Mouse (Mus musculus) embryonic facial prominence, embryonic 15.5 days (tissue): Measurements from ENCODE around the gene Gm26566. TPM values are rescaled to one million over a fixed set of nuclear protein-coding genes. Genes with fewer than 3 reads are reported as not detected.

Source experiments
- ATAC-seq: fragments of 200-750 bp; cut with Nextera tagmentation; 2 replicates; pipeline ENCODE4 v1.8.0; 2017; ENCODE audit warnings: low read depth, moderate TSS enrichment; ENCODE audit not compliant: insufficient number of reproducible peaks, low FRiP score, low TSS enrichment
- H3K27ac ChIP-seq: fragments of 300-500 bp; sonication (generic); replicated peaks from 2 replicates; pipeline ENCODE4 v1.5.1; 2015; ENCODE audit warnings: mild to moderate bottlenecking, inconsistent platforms
- H3K27me3 ChIP-seq: fragments of 300-500 bp; sonication (generic); 2 replicates; pipeline ENCODE4 v1.6.1; 2015; ENCODE audit warnings: inconsistent platforms
- H3K36me3 ChIP-seq: fragments of 300-500 bp; sonication (generic); 2 replicates; pipeline ENCODE4 v1.6.1; 2015; ENCODE audit warnings: mild to moderate bottlenecking, inconsistent platforms
- H3K4me1 ChIP-seq: fragments of 300-500 bp; sonication (generic); 2 replicates; pipeline ENCODE4 v1.6.1; 2015; ENCODE audit warnings: inconsistent platforms
- H3K4me2 ChIP-seq: fragments of 300-500 bp; sonication (generic); replicated peaks from 2 replicates; pipeline ENCODE4 v1.6.1; 2015; ENCODE audit warnings: mild to moderate bottlenecking, inconsistent platforms
- H3K4me3 ChIP-seq: fragments of 300-500 bp; sonication (generic); replicated peaks from 2 replicates; pipeline ENCODE4 v1.5.1; 2015; ENCODE audit warnings: mild to moderate bottlenecking, inconsistent platforms
- H3K9ac ChIP-seq: fragments of 300-500 bp; sonication (generic); 2 replicates; pipeline ENCODE4 v1.6.1; 2015; ENCODE audit warnings: inconsistent platforms
- H3K9me3 ChIP-seq: fragments of 300-500 bp; sonication (generic); replicated peaks from 2 replicates; pipeline ENCODE4 v1.6.1; 2016; ENCODE audit warnings: inconsistent platforms
- WGBS: fragments of 180-500 bp; shearing (Covaris S2); methylation state at CpG from one replicate; pipeline ENCODE4 v1.1.7; 2015; 5-methylcytosine and 5-hydroxymethylcytosine counted together
- polyA plus RNA-seq: library from polyadenylated mRNA; unstranded; fragments of >200 nt; fragmentation: Nextera tagmentation; extraction: Ambion mirVana; gene quantifications from 2 replicates; pipeline ENCODE4 v1.2.1, GENCODE M21; 2015

Gm26566 gene
- polyA plus RNA-seq: 0.72 and 1.2 TPM in 2 replicates

GRCm38 (mm10) chr4:88721791-88722721, at the start of gene Gm26566, which contains the start of gene Klhl9:
TSS of gene Gm26566 (plus strand) at chr4:88721805.
TSS of gene Klhl9 (minus strand) at chr4:88722465.
- Histone ChIP-seq H3K27me3 (no peaks in the 10 kb centered on the region), H3K9ac (peak within 1 kb of the TSS; percentile 96), H3K4me3 (peak within 1 kb of the TSS; percentile 88), H3K27ac (peak within 1 kb of the TSS; percentile 98), H3K9me3 (no peaks in the 10 kb centered on the region), H3K4me1 (peaks cover 19% of the 10 kb centered on the region), H3K36me3 (peaks cover 8% of the 10 kb centered on the region), H3K4me2 (peak within 1 kb of the TSS; percentile 57)
- peak; percentile 99 for ATAC-seq
- under 1% methylated on average over 82 of the region's 82 CpGs for WGBS

DNA sequence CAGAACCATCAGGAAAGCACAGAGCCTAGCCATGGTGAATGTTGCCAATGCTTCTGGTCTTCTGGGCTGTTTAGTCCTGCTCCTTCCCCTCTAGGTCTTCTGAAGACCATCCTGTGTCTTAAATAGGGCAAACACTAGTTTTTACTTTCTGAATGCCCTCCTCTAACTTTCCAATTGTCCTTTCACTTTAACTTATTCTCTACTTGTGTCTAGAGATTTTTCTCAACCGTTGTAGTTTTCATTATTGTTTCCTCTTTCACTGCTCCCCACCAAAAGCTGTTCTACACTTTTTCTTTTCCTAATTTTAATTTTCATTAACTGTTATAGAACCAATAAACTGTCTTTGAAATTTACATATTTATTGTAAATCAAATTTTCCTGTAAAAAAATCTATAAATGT, 44.8 kb upstream of the Gm26566 start, which contains the start of gene Ifna16:
TSS of gene Ifna16 (minus strand) at position 101 of the 400 bp plus-strand sequence.
- Histone ChIP-seq H3K4me2 (no peak within 1 kb of the TSS), H3K27me3 (no peaks in the 10 kb centered on the region), H3K9me3 (no peaks in the 10 kb centered on the region), H3K36me3 (no peaks in the 10 kb centered on the region), H3K4me1 (no peaks in the 10 kb centered on the region), H3K27ac (no peak within 1 kb of the TSS), H3K4me3 (no peak within 1 kb of the TSS), H3K9ac (no peak within 1 kb of the TSS)
- ATAC-seq: no peak
- 78% methylated on average over 1 of the region's 1 CpGs for WGBS

GRCm38 (mm10) chr4:88680362-88680761, 41.2 kb upstream of the Gm26566 start:
- Histone ChIP-seq H3K27me3 (no peaks in the 10 kb centered on the region), H3K9ac (no peak overlapping the region), H3K36me3 (no peaks in the 10 kb centered on the region), H3K9me3 (no peaks in the 10 kb centered on the region), H3K4me1 (no peaks in the 10 kb centered on the region), H3K4me3 (no peak overlapping the region), H3K4me2 (no peak overlapping the region), H3K27ac (no peak overlapping the region)
- no peak for ATAC-seq
- WGBS: 47% methylated on average over 8 of the region's 8 CpGs

DNA sequence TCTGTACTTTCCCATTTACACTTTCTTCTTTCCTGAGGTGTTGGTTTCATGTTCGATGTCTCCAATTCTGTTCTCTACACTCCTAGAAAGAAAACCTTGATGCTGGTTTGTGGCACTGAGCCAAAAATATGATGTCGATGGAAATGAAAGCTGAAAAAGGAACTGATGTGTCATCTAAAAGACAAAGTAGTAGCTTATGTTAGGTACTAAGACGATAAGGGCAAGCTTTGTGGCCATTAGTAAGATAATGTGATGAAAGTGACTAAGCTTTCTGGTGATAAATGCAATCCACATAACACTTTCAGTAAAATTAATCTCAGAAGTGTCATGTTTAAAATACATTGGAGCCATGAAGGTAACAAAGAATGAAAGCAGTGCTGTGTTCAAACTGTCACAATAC, 40.3 kb upstream of the Gm26566 start:
- Histone ChIP-seq H3K36me3 (no peaks in the 10 kb centered on the region), H3K4me3 (no peak overlapping the region), H3K9ac (no peak overlapping the region), H3K9me3 (no peaks in the 10 kb centered on the region), H3K4me1 (no peaks in the 10 kb centered on the region), H3K27me3 (no peaks in the 10 kb centered on the region), H3K27ac (no peak overlapping the region), H3K4me2 (no peak overlapping the region)
- no peak for ATAC-seq
- WGBS: 59% methylated on average over 3 of the region's 3 CpGs

- no peaks in the 10 kb centered on the region for H3K27me3 ChIP-seq
- ATAC-seq: no peak
- no peaks in the 10 kb centered on the region for H3K9me3 ChIP-seq
- no peak within 1 kb of the TSS for H3K4me3 ChIP-seq
- H3K36me3 ChIP-seq: no peaks in the 10 kb centered on the region
- H3K9ac ChIP-seq: no peak within 1 kb of the TSS
- H3K4me1 ChIP-seq: no peaks in the 10 kb centered on the region
- H3K27ac ChIP-seq: no peak within 1 kb of the TSS
- no peak within 1 kb of the TSS for H3K4me2 ChIP-seq
- WGBS: 90% methylated on average over 1 of the region's 1 CpGs
These were observed 37.8 kb upstream of the Gm26566 start, which contains the start of gene Ifna2 for GRCm38 (mm10) chr4:88683812-88684211. TSS of gene Ifna2 (minus strand) at chr4:88683912.

- Histone ChIP-seq H3K27ac (no peak within 1 kb of the TSS), H3K4me1 (no peaks in the 10 kb centered on the region), H3K4me3 (no peak within 1 kb of the TSS), H3K9me3 (no peaks in the 10 kb centered on the region), H3K9ac (no peak within 1 kb of the TSS), H3K36me3 (no peaks in the 10 kb centered on the region), H3K27me3 (0 out of 2 replicates have a peak, but pooled peaks cover 2% of the 10 kb centered on the region), H3K4me2 (no peak within 1 kb of the TSS)
- no peak for ATAC-seq
- whole genome bisulfite sequencing: 74% methylated on average over 2 of the region's 2 CpGs
These were observed 30.3 kb upstream of the Gm26566 start, which contains the start of gene Ifnab for GRCm38 (mm10) chr4:88691259-88691658. TSS of gene Ifnab (minus strand) at chr4:88691359.

DNA sequence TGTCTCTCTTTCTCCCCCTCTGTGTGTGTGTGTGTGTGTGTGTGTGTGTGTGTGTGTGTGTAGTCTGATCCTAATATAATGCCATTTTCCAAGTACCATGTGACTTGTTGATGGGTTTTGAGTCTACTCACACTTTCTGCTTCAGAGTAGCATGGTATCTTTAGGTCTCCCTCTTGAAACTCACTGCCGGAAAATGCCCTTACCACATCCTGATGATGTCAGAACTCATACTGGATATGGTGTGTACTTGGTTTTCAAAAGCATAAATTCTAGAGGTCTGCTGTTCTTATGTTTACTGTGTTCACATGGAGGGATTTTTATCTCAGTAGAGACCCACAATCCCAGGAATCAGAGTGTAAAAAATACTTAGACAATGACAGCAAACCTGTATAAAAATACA, 29.1 kb upstream of the Gm26566 start:
- Histone ChIP-seq H3K27me3 (0 out of 2 replicates have a peak, but pooled peaks cover 4% of the 10 kb centered on the region), H3K27ac (no peak overlapping the region), H3K36me3 (no peaks in the 10 kb centered on the region), H3K4me1 (no peaks in the 10 kb centered on the region), H3K4me3 (no peak overlapping the region), H3K9me3 (no peaks in the 10 kb centered on the region), H3K4me2 (no peak overlapping the region), H3K9ac (no peak overlapping the region)
- ATAC-seq: no peak
- 74% methylated on average over 1 of the region's 1 CpGs for WGBS

DNA sequence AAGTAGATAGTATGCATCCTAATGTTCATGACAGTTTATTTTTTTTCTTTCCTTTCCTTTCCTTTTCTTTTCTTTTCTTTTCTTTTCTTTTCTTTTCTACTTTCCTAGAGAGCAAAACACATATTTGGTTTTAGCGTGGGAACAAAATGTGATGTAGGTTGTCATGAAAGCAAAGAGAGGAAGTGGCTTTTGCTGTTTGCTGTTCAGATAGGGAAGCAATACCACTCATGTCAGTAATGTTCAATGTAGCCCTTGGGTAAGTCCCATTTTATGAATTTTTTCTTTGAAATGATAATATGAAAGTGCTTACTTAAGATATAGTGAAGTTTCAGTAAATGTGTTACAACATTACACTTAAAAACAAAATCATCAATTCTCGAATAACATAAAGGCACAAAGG, 28.2 kb upstream of the Gm26566 start:
- Histone ChIP-seq H3K4me3 (no peak overlapping the region), H3K9ac (no peak overlapping the region), H3K36me3 (no peaks in the 10 kb centered on the region), H3K4me1 (no peaks in the 10 kb centered on the region), H3K4me2 (no peak overlapping the region), H3K9me3 (no peaks in the 10 kb centered on the region), H3K27ac (no peak overlapping the region), H3K27me3 (0 out of 2 replicates have a peak, but pooled peaks cover 4% of the 10 kb centered on the region)
- WGBS: 82% methylated on average over 2 of the region's 2 CpGs
- no peak for ATAC-seq

- Histone ChIP-seq H3K27me3 (0 out of 2 replicates have a peak, but pooled peaks cover 4% of the 10 kb centered on the region), H3K27ac (no peak overlapping the region), H3K4me1 (no peaks in the 10 kb centered on the region), H3K9ac (no peak overlapping the region), H3K4me2 (no peak overlapping the region), H3K36me3 (no peaks in the 10 kb centered on the region), H3K4me3 (no peak overlapping the region), H3K9me3 (no peaks in the 10 kb centered on the region)
- 18% methylated on average over 3 of the region's 3 CpGs for WGBS
- 0 out of 2 replicates have a peak, but pooled peaks have one; percentile 34 for ATAC-seq
These were observed 25.2 kb upstream of the Gm26566 start for GRCm38 (mm10) chr4:88696237-88696884.

- Histone ChIP-seq H3K27me3 (0 out of 2 replicates have a peak, but pooled peaks cover 4% of the 10 kb centered on the region), H3K4me2 (no peak overlapping the region), H3K9me3 (no peaks in the 10 kb centered on the region), H3K4me1 (no peaks in the 10 kb centered on the region), H3K9ac (no peak overlapping the region), H3K27ac (no peak overlapping the region), H3K4me3 (no peak overlapping the region), H3K36me3 (no peaks in the 10 kb centered on the region)
- WGBS: 61% methylated on average over 6 of the region's 6 CpGs
- ATAC-seq: no peak
These were observed 24.5 kb upstream of the Gm26566 start for GRCm38 (mm10) chr4:88697108-88697507.

GRCm38 (mm10) chr4:88697753-88698152, 23.9 kb upstream of the Gm26566 start:
- Histone ChIP-seq H3K27me3 (0 out of 2 replicates have a peak, but pooled peaks cover 4% of the 10 kb centered on the region), H3K4me3 (no peak overlapping the region), H3K4me1 (no peaks in the 10 kb centered on the region), H3K36me3 (no peaks in the 10 kb centered on the region), H3K9me3 (no peaks in the 10 kb centered on the region), H3K9ac (no peak overlapping the region), H3K4me2 (no peak overlapping the region), H3K27ac (no peak overlapping the region)
- WGBS: 80% methylated on average over 4 of the region's 4 CpGs
- ATAC-seq: no peak
